Mouse (Mus musculus) hindbrain, postnatal 0 days (tissue): Measurements from ENCODE around the gene Atp6v0a1. TPM values are rescaled to one million over a fixed set of nuclear protein-coding genes. Genes with fewer than 3 reads are reported as not detected.

Experiments
- ATAC-seq: fragments of 200-750 bp; cut with Nextera tagmentation; 2 replicates; pipeline ENCODE4 v1.8.0; 2017; ENCODE audit warnings: mild to moderate bottlenecking, moderate TSS enrichment, moderate library complexity
- DNase-seq: peaks from one replicate; pipeline ENCODE4 v3.0.0-alpha.2; 2015; ENCODE audit warnings: low spot score
- H3K27ac ChIP-seq: fragments of 300-500 bp; sonication (generic); 2 replicates; pipeline ENCODE4 v1.5.1; 2014; ENCODE audit warnings: mild to moderate bottlenecking
- H3K27me3 ChIP-seq: fragments of 300-500 bp; sonication (generic); 2 replicates; pipeline ENCODE4 v1.6.1; 2014; ENCODE audit warnings: low read length, mixed read lengths; ENCODE audit not compliant: insufficient read depth
- H3K36me3 ChIP-seq: fragments of 300-500 bp; sonication (generic); 2 replicates; pipeline ENCODE4 v1.6.1; 2014; ENCODE audit warnings: low read length, mixed read lengths; ENCODE audit not compliant: insufficient read depth
- H3K4me1 ChIP-seq: fragments of 300-500 bp; sonication (generic); 2 replicates; pipeline ENCODE4 v1.6.1; 2014; ENCODE audit warnings: antibody characterized with exemption, low read length, mixed read lengths; ENCODE audit not compliant: insufficient read depth
- H3K4me2 ChIP-seq: fragments of 300-500 bp; sonication (generic); 2 replicates; pipeline ENCODE4 v1.6.1; 2014; ENCODE audit warnings: low read depth, mild to moderate bottlenecking, low read length, moderate library complexity, mixed read lengths
- H3K4me3 ChIP-seq: fragments of 300-500 bp; sonication (generic); 2 replicates; pipeline ENCODE4 v1.5.1; 2014; ENCODE audit warnings: low read length
- H3K9ac ChIP-seq: fragments of 300-500 bp; sonication (generic); replicated peaks from 2 replicates; pipeline ENCODE4 v1.6.1; 2014; ENCODE audit warnings: mild to moderate bottlenecking, low read length, moderate library complexity, mixed read lengths
- H3K9me3 ChIP-seq: fragments of 300-500 bp; sonication (generic); 2 replicates; pipeline ENCODE4 v1.6.1; 2016; ENCODE audit warnings: low read length, mixed read lengths
- CTCF ChIP-seq: IDR thresholded peaks from 2 replicates; pipeline ENCODE4 v1.5.1; 2016; ENCODE audit warnings: antibody characterized with exemption, control low read depth, low read depth
- WGBS: fragments of 180-500 bp; shearing (Covaris S2); extraction: QIAGEN DNeasy Blood & Tissue Kit; methylation state at CpG from one replicate; pipeline ENCODE4 v1.1.7; 2014; 5-methylcytosine and 5-hydroxymethylcytosine counted together
- polyA plus RNA-seq: library from polyadenylated mRNA; unstranded; fragments of >200 nt; fragmentation: Nextera tagmentation; extraction: Ambion mirVana; gene quantifications from 2 replicates; pipeline ENCODE4 v1.2.1, GENCODE M21; 2015
- total RNA-seq: library from RNA; depleted of rRNA; stranded (reverse); fragments of >200 nt; gene quantifications from 2 replicates; pipeline ENCODE4 v1.2.3, GENCODE M21; 2014

Atp6v0a1 gene
- total and polyA plus RNA-seq, 2 experiments from 2014 or later = 181 to 213 TPM

DNA sequence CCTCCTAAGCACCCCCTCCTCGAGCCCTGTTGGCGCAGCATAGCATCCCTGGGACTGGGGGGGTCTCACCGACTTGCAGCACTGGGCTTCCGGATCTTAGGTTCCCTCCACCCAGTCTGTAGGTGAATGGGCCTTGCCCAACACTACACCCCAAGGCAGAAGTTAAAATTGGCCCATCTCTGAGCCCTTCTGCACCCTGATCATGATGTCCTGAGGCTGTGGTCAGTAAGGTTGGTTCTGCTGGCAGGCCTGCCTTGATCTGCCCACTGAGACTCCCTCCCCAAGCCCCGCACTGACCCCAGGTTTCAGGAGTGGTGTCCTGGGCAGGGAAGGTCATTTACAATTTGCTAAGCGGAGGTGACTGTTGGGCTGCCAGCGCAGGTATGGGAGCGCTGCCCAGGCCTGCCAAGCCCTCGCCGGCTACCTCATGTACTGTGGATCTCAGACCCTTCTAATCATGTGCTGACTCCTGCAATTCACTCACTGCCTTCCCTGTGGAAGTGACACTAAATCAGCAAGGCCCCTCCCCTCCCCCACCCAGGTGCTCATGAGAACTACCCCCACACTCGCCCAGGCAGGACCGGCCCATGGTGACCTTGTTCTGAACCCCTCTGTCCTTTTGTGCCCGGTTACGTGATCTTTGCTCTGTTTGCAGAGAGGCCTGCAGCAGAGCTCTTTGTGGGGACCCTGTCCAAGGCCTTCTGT, 53.9 kb downstream of the Atp6v0a1 start:
- Histone ChIP-seq H3K36me3 (peaks cover 19% of the 10 kb centered on the region), H3K4me1 (no peaks in the 10 kb centered on the region), H3K9me3 (no peaks in the 10 kb centered on the region), H3K4me3 (no peak overlapping the region), H3K9ac (no peak overlapping the region), H3K27ac (peak overlapping the region; percentile 70; the same call in 1 of the 2 replicates), H3K27me3 (no peaks in the 10 kb centered on the region), H3K4me2 (no peak overlapping the region)
- ATAC-seq (no peak), DNase-seq (no peak)
- 79% methylated on average over 14 of the region's 14 CpGs for WGBS
- no peak for TF ChIP-seq CTCF

DNA sequence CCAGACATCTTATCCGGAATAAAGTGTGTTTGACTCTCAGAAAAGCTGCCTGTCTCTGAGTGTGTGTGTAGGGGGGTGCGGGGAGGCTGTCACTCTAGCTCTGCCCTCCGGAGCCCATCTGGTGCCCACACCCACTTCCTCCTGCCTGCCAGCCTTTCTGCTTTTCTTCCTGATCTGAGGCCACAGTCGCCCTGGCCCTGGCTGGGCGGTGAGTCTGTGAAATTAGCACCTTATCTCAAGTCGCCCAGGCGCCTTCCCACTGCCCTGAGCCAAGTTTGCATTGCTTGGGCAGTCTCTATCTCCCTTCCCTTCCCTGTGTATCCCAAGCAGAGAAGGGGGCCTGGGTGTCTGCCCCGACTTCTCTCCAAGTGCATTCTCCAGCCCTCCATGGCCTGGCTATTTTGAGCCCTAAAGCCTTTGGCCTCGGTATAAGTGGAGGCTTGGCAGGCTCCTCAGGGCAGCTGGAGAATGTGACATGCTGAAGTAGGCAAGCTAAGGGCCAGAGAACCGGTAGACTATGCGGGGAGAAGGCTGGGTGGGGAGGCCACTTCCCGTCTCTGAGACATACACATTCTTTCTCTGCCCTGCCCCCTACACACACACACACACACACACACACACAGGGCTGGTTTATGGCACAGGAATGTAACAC, 54.5 kb downstream of the Atp6v0a1 start:
- WGBS = 49% methylated on average over 12 of the region's 12 CpGs
- H3K27me3 ChIP-seq = no peaks in the 10 kb centered on the region
- peak overlapping the region; percentile 70 for H3K27ac ChIP-seq
- no peak overlapping the region for H3K4me3 ChIP-seq
- ATAC-seq = no peak
- no peak for TF ChIP-seq CTCF
- no peaks in the 10 kb centered on the region for H3K9me3 ChIP-seq
- H3K36me3 ChIP-seq = peaks cover 19% of the 10 kb centered on the region
- H3K9ac ChIP-seq = no peak overlapping the region
- DNase-seq = peak; percentile 20
- H3K4me2 ChIP-seq = no peak overlapping the region
- H3K4me1 ChIP-seq = no peaks in the 10 kb centered on the region

- no peak for ATAC-seq
- no peaks in the 10 kb centered on the region for H3K27me3 ChIP-seq
- H3K4me3 ChIP-seq = no peak overlapping the region
- peaks cover 19% of the 10 kb centered on the region for H3K36me3 ChIP-seq
- H3K4me2 ChIP-seq = no peak overlapping the region
- no peak overlapping the region for H3K9ac ChIP-seq
- no peak for TF ChIP-seq CTCF
- no peak for DNase-seq
- no peaks in the 10 kb centered on the region for H3K9me3 ChIP-seq
- H3K4me1 ChIP-seq = no peaks in the 10 kb centered on the region
- 79% methylated on average over 4 of the region's 4 CpGs for WGBS
- peak overlapping the region; percentile 70; the same call in 1 of the 2 replicates for H3K27ac ChIP-seq
These were observed 55.2 kb downstream of the Atp6v0a1 start for GRCm38 (mm10) chr11:101064462-101064861.

GRCm38 (mm10) chr11:101065002-101065401, 55.8 kb downstream of the Atp6v0a1 start:
- H3K4me2 ChIP-seq = no peak overlapping the region
- WGBS = 92% methylated on average over 9 of the region's 9 CpGs
- H3K36me3 ChIP-seq = peaks cover 19% of the 10 kb centered on the region
- ATAC-seq (no peak), DNase-seq (no peak)
- H3K9me3 ChIP-seq = no peaks in the 10 kb centered on the region
- no peak for TF ChIP-seq CTCF
- no peak overlapping the region for H3K4me3 ChIP-seq
- no peak overlapping the region for H3K9ac ChIP-seq
- no peak overlapping the region for H3K27ac ChIP-seq
- H3K27me3 ChIP-seq = no peaks in the 10 kb centered on the region
- no peaks in the 10 kb centered on the region for H3K4me1 ChIP-seq

DNA sequence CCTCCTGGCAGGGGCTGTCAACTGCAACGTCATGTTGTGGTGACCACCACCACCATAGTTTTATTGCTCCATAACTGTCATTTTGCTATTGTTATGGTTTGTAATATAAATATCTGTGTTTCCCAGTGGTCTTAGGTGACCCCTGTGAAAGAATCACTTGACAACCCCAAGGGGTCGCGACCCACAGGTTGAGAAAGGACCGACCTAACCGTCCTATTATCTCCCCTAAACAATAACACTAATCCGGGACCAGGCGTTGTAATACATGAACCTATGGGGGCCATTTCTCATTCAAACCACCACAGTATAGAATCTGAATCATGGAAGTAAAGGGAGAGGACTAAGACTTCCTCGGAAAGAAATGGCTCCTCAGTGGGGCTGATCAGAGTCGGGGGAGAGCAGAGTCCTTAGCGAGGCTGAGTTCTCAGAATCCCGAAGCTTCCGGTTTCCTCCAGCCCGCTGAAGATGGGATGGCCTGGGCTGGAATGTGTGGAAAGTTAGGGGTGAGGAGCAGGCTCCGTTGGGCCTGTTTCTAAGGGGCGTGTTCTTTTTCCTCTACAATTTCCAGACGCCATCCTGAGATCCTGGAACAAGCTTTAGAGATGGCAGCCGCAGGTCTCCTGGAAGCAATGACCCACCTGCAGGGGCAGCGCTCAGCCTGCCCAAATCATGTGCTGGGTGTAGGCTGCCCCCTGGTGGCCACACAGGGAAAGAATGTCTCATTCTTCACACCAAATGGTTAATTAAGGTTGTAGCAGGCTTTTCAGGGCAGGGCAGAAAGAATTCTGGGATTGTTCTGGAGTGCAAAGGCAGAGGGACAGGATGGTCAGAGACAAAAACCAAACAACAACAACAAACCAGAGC, 57.5 kb downstream of the Atp6v0a1 start:
- DNase-seq (peak; percentile 90), ATAC-seq (peak; percentile 22; the same call in 1 of the 2 replicates)
- H3K36me3 ChIP-seq = peaks cover 10% of the 10 kb centered on the region; the same call in 1 of the 2 replicates
- H3K9ac ChIP-seq = no peak overlapping the region; the same call in 1 of the 2 replicates
- 0 out of 2 replicates have a peak, but pooled peaks cover 6% of the 10 kb centered on the region for H3K4me1 ChIP-seq
- H3K4me2 ChIP-seq = peak overlapping the region; percentile 51
- H3K9me3 ChIP-seq = no peaks in the 10 kb centered on the region
- H3K4me3 ChIP-seq = peak overlapping the region; percentile 24
- WGBS = 21% methylated on average over 18 of the region's 18 CpGs
- H3K27me3 ChIP-seq = no peaks in the 10 kb centered on the region
- H3K27ac ChIP-seq = peak overlapping the region; percentile 29; the same call in 1 of the 2 replicates
- peak; percentile 100 for TF ChIP-seq CTCF

DNA sequence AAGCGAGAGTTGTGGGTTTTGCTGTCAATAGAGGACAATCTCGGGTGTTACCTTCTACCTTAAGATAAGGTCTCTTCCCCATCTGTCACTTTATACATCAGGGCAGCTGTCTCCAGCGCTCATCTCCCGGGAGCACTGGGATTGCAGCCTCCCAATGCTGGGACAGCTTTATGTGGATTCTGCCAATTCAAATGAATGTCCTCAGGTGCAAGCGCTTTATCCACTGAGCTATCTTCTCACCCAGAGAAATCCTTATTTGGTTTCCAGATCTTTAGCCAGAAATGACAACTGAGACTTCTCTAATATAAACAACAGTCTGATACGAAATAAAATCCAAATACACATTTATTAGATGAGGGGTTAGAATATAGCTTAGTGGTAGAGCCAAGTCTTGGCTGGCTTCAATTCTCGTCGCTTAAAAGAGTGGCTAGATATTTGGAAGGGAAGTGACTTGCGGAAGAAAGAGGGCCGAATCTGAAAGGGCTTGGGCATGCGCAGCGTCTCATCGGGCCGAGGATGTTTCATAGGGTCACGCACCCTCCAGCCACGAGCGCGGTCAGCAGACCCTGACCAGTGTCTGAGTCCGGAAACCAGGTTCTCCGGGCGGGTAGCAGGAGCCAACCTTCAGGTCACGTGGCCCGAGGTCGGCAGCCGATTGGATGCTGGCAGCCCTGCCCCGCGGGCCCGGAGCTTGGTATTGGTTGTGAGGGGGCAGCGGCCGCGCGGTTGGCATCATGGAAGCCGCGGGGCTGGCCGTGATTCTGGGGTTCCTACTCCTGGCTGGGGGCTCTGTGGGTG, 60.3 kb downstream of the Atp6v0a1 start, which contains the start of gene Naglu:
Naglu (plus strand) TSS at position 622 of the 798 bp plus-strand sequence.
- WGBS = 4% methylated on average over 35 of the region's 35 CpGs

More for the DNA sequence above, 60.3 kb downstream of the Atp6v0a1 start, which contains the start of gene Naglu:
- H3K9me3 ChIP-seq = no peaks in the 10 kb centered on the region
- no peaks in the 10 kb centered on the region for H3K36me3 ChIP-seq
- H3K9ac ChIP-seq = peak within 1 kb of the TSS; percentile 86
- peak within 1 kb of the TSS; percentile 81 for H3K4me3 ChIP-seq
- ATAC-seq (peak; percentile 89), DNase-seq (peak; percentile 96)
- H3K27me3 ChIP-seq = no peaks in the 10 kb centered on the region
- peak within 1 kb of the TSS; percentile 83 for H3K27ac ChIP-seq
- H3K4me1 ChIP-seq = 0 out of 2 replicates have a peak, but pooled peaks cover 6% of the 10 kb centered on the region
- no peak for TF ChIP-seq CTCF
- peak within 1 kb of the TSS; percentile 98 for H3K4me2 ChIP-seq
